Mouse (Mus musculus): ENCODE data around the gene Zfp444. TPM values are rescaled to one million over a fixed set of nuclear protein-coding genes. Genes with fewer than 3 reads are reported as not detected.

Zfp444 gene
- total and polyA plus RNA-seq, 3 experiments = 16.2 to 24.2 TPM; not detected in 1

DNA sequence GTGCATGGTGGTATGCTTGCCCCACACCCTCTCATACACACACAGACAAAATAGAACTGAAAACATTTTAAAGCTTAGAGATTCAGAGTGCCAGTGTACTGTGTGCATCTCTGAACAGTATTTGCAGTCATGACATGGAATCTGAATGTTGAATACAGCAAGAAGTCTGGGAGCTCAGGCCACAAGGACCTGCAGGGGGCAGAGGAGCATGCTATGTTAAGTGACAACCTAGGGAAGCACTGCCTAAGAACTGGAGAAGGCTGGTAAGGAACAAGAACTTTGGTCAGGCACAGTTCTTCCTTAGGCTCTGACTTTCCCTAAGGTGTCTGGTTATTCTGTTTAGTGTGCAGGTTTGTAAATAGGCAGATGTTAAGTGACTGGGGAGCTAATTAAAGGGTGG lies 35.5 kb upstream of the Zfp444 start:
- TF ChIP-seq KAT2A (conservative IDR thresholded peaks at IDR 0.05; ENCODE audit: low read depth, low read length) = no peak
- Histone ChIP-seq H3K9me3 (replicated peaks; ENCODE audit: insufficient read depth, low read length) (no peaks in the 10 kb centered on the region), H3K4me3 (ENCODE audit: control insufficient read depth in 1 of 2, insufficient read depth in 1 of 2, low read depth in 2 of 2, low read length in 2 of 2) (no peak overlapping the region), H3K9ac (ENCODE audit: control insufficient read depth, low read depth, low read length, poor library complexity, severe bottlenecking) (no peak overlapping the region), H3K4me1 (ENCODE audit: control insufficient read depth in 1 of 2, insufficient read depth in 2 of 2, low read length in 2 of 2) (no peaks in the 10 kb centered on the region), H3K27me3 (ENCODE audit: control insufficient read depth in 1 of 2, insufficient read depth in 2 of 2, low read length in 2 of 2) (no peaks in the 10 kb centered on the region), H3K79me2 (ENCODE audit: control insufficient read depth, insufficient read depth, low read length, poor library complexity) (no peaks in the 10 kb centered on the region), H3K36me3 (ENCODE audit: control insufficient read depth in 1 of 2, insufficient read depth in 2 of 2, low read length in 2 of 2) (peaks cover 0 to 2% of the 10 kb centered on the region in 2 experiments; a peak in 1 of 4 replicates), H3K27ac (ENCODE audit: control insufficient read depth, low read depth, low read length) (no peak overlapping the region)
- DNase-seq (ENCODE audit: low read depth, low spot score) = no peak

DNA sequence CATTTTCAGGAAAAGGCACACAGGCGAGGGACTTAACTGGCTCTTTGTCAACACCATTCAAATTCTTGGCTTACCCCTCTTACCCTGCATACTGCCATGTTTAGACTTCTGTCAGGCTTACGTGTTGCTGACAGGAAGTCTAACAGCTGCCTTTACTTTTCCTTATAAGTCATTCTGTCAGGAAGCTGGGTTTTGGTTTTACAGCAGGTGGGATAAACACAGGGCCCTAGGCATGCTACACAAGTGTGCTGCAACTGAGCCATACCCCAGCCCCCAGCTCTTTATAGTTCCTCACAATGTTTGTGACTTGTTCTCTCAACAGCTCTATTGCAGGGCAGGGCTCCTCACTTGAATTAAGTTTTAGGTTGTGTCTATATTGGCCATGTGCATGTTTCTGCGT lies 32.7 kb upstream of the Zfp444 start:
- Histone ChIP-seq H3K79me2 (ENCODE audit: control insufficient read depth, insufficient read depth, low read length, poor library complexity) (peaks cover 13% of the 10 kb centered on the region), H3K27me3 (ENCODE audit: control insufficient read depth in 1 of 2, insufficient read depth in 2 of 2, low read length in 2 of 2) (no peaks in the 10 kb centered on the region), H3K27ac (ENCODE audit: control insufficient read depth, low read depth, low read length) (no peak overlapping the region), H3K9me3 (replicated peaks; ENCODE audit: insufficient read depth, low read length) (no peaks in the 10 kb centered on the region), H3K4me1 (ENCODE audit: control insufficient read depth in 1 of 2, insufficient read depth in 2 of 2, low read length in 2 of 2) (peaks cover 0 to 2% of the 10 kb centered on the region in 2 experiments; a peak in 2 of 4 replicates), H3K36me3 (ENCODE audit: control insufficient read depth in 1 of 2, insufficient read depth in 2 of 2, low read length in 2 of 2) (peaks cover 0 to 2% of the 10 kb centered on the region in 2 experiments; a peak in 1 of 4 replicates), H3K9ac (ENCODE audit: control insufficient read depth, low read depth, low read length, poor library complexity, severe bottlenecking) (no peak overlapping the region), H3K4me3 (ENCODE audit: control insufficient read depth in 1 of 2, insufficient read depth in 1 of 2, low read depth in 2 of 2, low read length in 2 of 2) (no peak overlapping the region)
- DNase-seq (ENCODE audit: low read depth, low spot score) = no peak
- no peak for TF ChIP-seq GABPA (IDR thresholded peaks at IDR 0.05; ENCODE audit: low read depth, low read length)
- TF ChIP-seq CTCF (IDR thresholded peaks at IDR 0.05 in 2 of 3, conservative IDR thresholded peaks at IDR 0.05 in 1 of 3; ENCODE audit: control insufficient read depth in 1 of 3, insufficient read depth in 1 of 3, low read depth in 2 of 3, low read length in 3 of 3, poor library complexity in 1 of 3, severe bottlenecking in 1 of 3) = no peak
- no peak for TF ChIP-seq ZKSCAN1 (IDR thresholded peaks at IDR 0.05; ENCODE audit: low read depth, low read length)
- TF ChIP-seq CHD1 (IDR thresholded peaks at IDR 0.05; ENCODE audit: low read depth, low read length) = no peak
- no peak for TF ChIP-seq MAFK (IDR thresholded peaks at IDR 0.05; ENCODE audit: borderline replicate concordance, low read depth, low read length)

DNA sequence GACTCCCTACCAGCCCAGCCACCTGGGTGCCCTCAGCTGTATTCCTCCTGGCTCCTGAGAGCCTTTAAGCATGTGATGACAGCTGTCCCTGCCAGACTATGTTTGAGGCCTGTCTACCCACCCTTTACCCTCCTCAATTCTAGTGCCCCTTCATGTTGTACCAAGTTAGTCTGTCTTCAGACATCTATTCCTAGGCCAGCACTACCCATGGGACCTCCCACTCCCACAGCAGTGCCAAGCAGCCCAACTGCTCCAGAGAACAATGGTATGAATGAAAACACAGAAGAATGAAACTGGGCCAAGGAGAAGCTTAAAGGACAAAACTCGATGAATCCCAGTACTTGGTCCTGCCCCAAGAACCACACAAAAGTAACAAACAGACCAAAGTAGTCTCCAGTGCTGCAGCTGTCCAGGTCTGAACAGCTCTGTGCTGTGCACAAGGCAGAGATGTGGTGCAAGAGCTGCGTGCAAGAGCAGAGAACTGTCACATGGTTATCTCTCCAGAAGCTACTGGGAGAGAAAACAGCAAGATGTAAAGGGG lies 28.0 kb upstream of the Zfp444 start:
- Histone ChIP-seq H3K36me3 (ENCODE audit: control insufficient read depth in 1 of 2, insufficient read depth in 2 of 2, low read length in 2 of 2) (peaks cover 2 to 13% of the 10 kb centered on the region in 2 experiments; a peak in 3 of 4 replicates), H3K79me2 (ENCODE audit: control insufficient read depth, insufficient read depth, low read length, poor library complexity) (peaks cover 53% of the 10 kb centered on the region), H3K9me3 (replicated peaks; ENCODE audit: insufficient read depth, low read length) (no peaks in the 10 kb centered on the region), H3K4me1 (ENCODE audit: control insufficient read depth in 1 of 2, insufficient read depth in 2 of 2, low read length in 2 of 2) (peaks cover 0 to 30% of the 10 kb centered on the region in 2 experiments), H3K27me3 (ENCODE audit: control insufficient read depth in 1 of 2, insufficient read depth in 2 of 2, low read length in 2 of 2) (no peaks in the 10 kb centered on the region), H3K4me3 (ENCODE audit: control insufficient read depth in 1 of 2, insufficient read depth in 1 of 2, low read depth in 2 of 2, low read length in 2 of 2) (no peak overlapping the region), H3K9ac (ENCODE audit: control insufficient read depth, low read depth, low read length, poor library complexity, severe bottlenecking) (no peak overlapping the region), H3K27ac (ENCODE audit: control insufficient read depth, low read depth, low read length) (no peak overlapping the region)
- TF ChIP-seq CHD1 (IDR thresholded peaks at IDR 0.05; ENCODE audit: low read depth, low read length) (no peak), NRF1 (IDR thresholded peaks at IDR 0.05; ENCODE audit: insufficient read depth, low read depth, low read length, poor library complexity, severe bottlenecking) (no peak), JUND (IDR thresholded peaks at IDR 0.05; ENCODE audit: low read depth, low read length) (no peak), POLR2A (IDR thresholded peaks at IDR 0.05; ENCODE audit: control insufficient read depth in 1 of 2, insufficient read depth in 1 of 2, low read depth in 1 of 2, low read length in 2 of 2, poor library complexity in 1 of 2) (no peak), HCFC1 (IDR thresholded peaks at IDR 0.05; ENCODE audit: low read depth, low read length) (no peak), MAX (IDR thresholded peaks at IDR 0.05; ENCODE audit: low read length) (no peak), ZKSCAN1 (IDR thresholded peaks at IDR 0.05; ENCODE audit: low read depth, low read length) (no peak), CHD2 (IDR thresholded peaks at IDR 0.05; ENCODE audit: low read length) (no peak), MAFK (IDR thresholded peaks at IDR 0.05; ENCODE audit: borderline replicate concordance, low read depth, low read length) (no peak), CTCF (IDR thresholded peaks at IDR 0.05 in 2 of 3, conservative IDR thresholded peaks at IDR 0.05 in 1 of 3; ENCODE audit: control insufficient read depth in 1 of 3, insufficient read depth in 1 of 3, low read depth in 2 of 3, low read length in 3 of 3, poor library complexity in 1 of 3, severe bottlenecking in 1 of 3) (no peak), GATA1 (IDR thresholded peaks at IDR 0.05; ENCODE audit: low read depth, low read length) (no peak), BHLHE40 (IDR thresholded peaks at IDR 0.05; ENCODE audit: borderline replicate concordance, low read depth, low read length) (no peak), KAT2A (conservative IDR thresholded peaks at IDR 0.05; ENCODE audit: low read depth, low read length) (no peak), TBP (IDR thresholded peaks at IDR 0.05; ENCODE audit: low read depth, low read length) (no peak), ETS1 (IDR thresholded peaks at IDR 0.05; ENCODE audit: low read depth, low read length) (no peak), MYB (IDR thresholded peaks at IDR 0.05; ENCODE audit: low read depth, low read length) (no peak), MXI1 (IDR thresholded peaks at IDR 0.05; ENCODE audit: low read depth, low read length) (no peak), SIN3A (IDR thresholded peaks at IDR 0.05; ENCODE audit: low read length) (no peak), USF2 (IDR thresholded peaks at IDR 0.05; ENCODE audit: borderline replicate concordance in 1 of 2, insufficient read depth in 1 of 2, low read depth in 1 of 2, low read length in 2 of 2) (no peak), USF1 (IDR thresholded peaks at IDR 0.05; ENCODE audit: low read depth, low read length) (no peak)
- DNase-seq (ENCODE audit: low read depth, low spot score) = no peak
